Mouse (Mus musculus) brain, embryonic 14.5 days (tissue): ENCODE data around the gene Igfals. TPM values are rescaled to one million over a fixed set of nuclear protein-coding genes. Genes with fewer than 3 reads are reported as not detected.

Source experiments
- DNase-seq: peaks from one replicate; pipeline ENCODE4 v3.0.0-alpha.2; 2011; ENCODE audit warnings: low read depth
- CTCF ChIP-seq: fragments of 200-500 bp; IDR thresholded peaks from 2 replicates; pipeline ENCODE4 v1.5.1; 2012; ENCODE audit warnings: inconsistent platforms, mild to moderate bottlenecking, moderate library complexity, borderline replicate concordance; ENCODE audit not compliant: insufficient read depth, insufficient read length; ENCODE audit errors: extremely low read depth
- POLR2A ChIP-seq: fragments of 200-500 bp; IDR thresholded peaks from 2 replicates; pipeline ENCODE4 v1.6.1; 2012; ENCODE audit warnings: mild to moderate bottlenecking, inconsistent platforms, borderline replicate concordance; ENCODE audit not compliant: poor library complexity, insufficient read depth, insufficient read length, severe bottlenecking; ENCODE audit errors: extremely low read depth
- polyA plus RNA-seq: library from polyadenylated mRNA; depleted of rRNA; stranded (reverse); fragments of >200 nt; gene quantifications from 2 replicates; pipeline ENCODE4 v1.2.3, GENCODE M21; 2012; rRNA removed

Gene Igfals
- 0.14 TPM in 1 of 2 replicates, not detected in the other for polyA plus RNA-seq

DNA sequence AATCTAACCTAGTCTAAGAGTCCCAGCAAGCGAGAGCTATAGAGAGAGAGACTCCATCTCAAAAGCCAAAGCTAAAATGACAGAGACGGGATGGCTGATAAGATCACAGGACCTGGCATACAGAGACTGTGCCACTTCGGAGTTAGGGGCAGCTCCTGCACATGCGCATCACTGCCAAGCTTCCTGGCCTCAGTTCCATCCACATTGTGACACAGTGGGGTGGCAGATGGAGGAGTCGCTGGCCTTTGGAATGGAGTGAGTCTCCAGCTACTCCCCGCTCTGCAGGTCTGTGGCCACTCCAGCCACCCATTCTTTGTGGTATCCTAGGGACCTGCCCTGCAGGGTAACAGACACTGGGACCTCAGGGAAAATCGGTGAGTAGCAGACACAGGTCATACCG, at the start of gene Igfals:
TSS of gene Igfals (plus strand) at position 222 of the 400 bp plus-strand sequence.
- no peak for DNase-seq
- TF ChIP-seq CTCF (no peak), POLR2A (no peak)

DNA sequence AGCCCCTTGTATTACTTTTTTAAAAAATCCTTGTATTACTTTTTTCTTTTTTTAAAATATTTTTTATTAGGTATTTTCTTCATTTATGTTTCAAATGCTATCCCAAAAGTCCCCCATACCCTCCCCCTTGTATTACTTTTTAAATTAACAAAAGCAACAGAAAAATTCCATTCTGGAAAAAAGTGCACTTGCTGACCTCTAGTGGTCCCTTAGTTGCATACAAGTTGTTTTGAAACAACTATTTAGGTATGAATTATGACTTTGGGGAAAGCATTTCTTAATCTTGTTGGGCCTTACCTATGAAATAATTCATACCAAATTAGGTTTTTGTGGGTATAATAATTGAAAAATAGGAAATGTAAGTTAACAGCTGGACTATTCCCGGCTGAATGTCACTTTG, 48.3 kb upstream of the Igfals start:
- DNase-seq = peak; percentile 28
- TF ChIP-seq CTCF (no peak), POLR2A (no peak)

DNA sequence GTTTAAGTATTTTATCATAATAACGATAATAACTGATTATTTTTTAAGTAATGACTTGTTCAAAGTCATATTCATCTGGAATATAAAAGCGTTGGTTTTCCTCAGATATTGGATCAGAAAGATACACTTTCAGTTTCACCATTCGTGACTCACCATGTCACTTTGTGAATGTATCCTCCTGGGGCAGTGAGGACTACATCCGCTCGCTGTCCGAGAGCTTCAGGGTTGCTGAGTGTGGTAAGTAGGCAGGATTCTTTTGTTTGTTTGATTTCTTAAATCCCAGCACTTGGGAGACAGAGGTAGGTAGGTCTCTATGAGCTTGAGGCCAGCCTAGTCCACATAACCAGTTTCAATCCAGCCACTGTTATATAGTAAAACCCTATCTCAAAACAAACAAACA, 47.6 kb upstream of the Igfals start:
- TF ChIP-seq CTCF = no peak
- no peak for TF ChIP-seq POLR2A
- DNase-seq = no peak

DNA sequence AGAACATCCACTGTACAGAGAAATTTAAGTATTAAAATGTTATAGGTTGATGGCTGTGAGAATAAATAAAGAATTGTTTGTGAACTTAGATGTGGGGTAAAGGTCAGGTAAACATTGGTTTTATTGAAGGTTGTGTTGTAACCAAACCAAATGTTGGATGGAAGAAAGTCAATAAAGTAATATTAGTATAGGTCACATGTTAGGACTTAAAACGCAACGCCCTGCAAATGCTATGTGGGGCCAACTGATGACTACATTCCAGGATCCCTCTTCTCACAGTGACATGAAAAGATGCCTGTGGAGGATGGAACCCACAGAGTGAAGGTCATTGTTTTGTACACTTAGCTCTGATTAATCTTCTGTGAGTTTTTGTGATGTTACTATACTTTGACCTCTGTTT, 46.3 kb upstream of the Igfals start:
- no peak for TF ChIP-seq CTCF
- TF ChIP-seq POLR2A = no peak
- no peak for DNase-seq

DNA sequence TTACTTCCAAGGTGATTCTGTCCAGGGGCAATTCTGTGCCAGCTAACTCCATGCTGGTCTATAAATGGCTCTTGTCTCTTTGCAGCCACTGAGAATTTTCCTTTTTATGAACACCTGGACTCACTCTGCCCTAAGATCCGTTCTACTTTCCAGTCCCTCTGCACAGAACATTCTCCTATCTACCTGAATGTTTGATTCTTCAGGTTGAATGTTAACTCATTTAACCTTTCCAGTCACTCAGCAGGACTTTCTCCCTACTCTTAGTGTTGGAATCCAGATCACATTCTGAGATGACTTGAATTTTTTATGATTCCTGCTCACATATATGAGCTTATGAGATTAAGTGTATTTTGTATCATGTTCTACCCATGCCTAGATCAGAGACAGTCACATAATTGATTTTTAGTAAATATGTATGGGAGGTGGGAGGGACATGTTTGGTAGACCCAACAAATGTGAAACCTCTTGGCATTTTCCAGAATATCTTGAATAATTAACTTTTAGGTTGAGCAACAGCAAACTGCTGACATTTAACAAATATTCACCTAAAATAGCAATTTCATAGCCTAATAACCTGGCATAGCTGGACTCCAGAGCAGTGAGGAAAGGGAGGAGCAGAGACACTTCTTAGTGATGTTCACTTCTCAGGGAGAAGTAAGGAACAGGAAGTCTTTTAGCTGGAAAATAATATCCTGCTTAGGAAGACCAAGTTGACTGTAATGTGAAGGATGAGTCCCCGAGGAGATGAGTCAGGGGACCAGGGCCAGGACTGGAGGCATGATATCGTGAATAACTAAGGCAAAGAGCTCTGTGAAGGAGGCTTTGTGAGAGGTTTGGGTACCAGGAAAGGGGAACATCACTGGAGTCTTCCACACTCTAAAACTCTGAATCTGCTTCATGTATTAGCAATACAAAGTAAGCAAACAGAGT, 44.2 kb upstream of the Igfals start:
- no peak for DNase-seq
- TF ChIP-seq POLR2A (no peak), CTCF (no peak)

DNA sequence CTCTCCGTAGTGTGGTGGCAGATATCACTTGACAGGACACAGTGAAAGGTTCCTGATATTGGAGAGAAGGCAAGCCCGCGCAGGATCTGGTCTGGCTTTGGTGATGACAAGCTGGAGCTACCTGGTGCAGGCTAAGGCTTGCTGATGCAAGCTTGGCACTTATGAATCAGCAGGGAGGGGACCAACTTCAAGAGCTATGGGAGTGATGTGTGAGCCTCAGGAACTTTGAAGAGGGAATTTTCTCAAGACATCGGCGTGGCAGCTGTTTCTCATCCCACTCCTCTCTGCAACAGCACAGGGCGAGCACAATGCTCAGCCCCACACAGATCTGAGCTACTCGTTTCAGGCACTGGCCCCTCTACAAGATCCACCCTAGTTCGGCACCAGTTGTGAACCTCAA, 26.0 kb upstream of the Igfals start, which contains the start of gene Hagh:
TSS of gene Hagh (plus strand) at position 302 of the 400 bp plus-strand sequence.
- no peak for TF ChIP-seq POLR2A
- TF ChIP-seq CTCF = no peak
- no peak for DNase-seq

DNA sequence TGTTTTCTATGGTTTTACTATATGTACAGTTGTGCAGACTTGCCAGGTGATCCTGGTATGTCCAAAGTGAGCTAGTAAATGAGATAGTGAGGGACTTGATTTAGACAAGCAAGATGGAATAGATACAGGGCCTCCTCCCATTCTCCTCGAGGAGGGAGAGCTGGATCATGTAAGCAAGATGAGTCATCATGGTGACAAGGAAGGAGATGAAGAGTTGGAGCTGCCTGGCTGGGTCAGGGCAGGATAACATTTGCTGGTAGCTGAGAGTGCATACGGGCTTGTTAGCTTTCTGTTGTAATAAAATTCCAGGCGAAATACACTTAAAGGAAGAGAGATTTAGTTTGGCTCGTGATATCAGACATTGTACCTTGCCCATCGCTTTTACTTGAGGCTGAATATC, 25.5 kb upstream of the Igfals start:
- DNase-seq = no peak
- TF ChIP-seq CTCF = no peak
- no peak for TF ChIP-seq POLR2A

DNA sequence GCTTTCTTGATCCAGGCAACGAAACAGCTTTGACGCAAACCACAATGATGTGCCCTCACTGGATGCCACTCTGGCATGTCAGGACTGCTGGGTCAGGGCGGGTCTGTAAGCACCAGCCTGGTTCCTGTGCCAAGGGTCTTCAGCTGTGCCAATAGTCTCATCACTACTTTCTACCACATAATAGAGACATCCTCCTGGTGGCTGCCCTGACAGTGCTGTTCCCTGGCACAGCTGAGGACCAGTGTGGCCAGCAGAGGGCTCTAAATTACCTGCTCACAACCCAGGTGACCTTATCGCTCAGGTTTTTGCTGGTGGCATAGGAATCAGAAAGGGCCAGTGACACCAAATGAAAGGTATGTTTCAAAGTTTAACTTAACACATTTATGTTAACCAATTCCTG, 24.7 kb upstream of the Igfals start:
- TF ChIP-seq CTCF (peak; percentile 20; the same call in 1 of the 2 replicates), POLR2A (no peak)
- DNase-seq = no peak

DNA sequence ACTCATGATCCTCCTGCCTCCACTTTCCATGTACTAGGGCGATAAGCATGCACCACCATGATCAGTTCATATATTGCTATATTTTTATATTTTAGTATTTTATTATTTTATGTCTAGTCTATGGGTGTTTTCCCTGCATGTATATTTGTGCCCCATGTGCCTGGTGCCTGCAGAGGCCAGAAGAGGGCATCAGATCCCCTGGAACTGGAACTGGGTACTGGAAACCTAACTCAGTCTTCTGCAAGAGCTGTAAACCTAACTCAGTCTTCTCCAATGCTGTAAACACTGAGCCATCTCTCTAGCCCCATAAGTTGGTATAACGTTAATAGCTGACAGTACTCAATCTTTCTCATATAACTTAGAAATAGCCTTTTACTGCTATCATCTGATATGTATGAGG, 23.2 kb upstream of the Igfals start:
- no peak for TF ChIP-seq POLR2A
- no peak for TF ChIP-seq CTCF
- DNase-seq = no peak

DNA sequence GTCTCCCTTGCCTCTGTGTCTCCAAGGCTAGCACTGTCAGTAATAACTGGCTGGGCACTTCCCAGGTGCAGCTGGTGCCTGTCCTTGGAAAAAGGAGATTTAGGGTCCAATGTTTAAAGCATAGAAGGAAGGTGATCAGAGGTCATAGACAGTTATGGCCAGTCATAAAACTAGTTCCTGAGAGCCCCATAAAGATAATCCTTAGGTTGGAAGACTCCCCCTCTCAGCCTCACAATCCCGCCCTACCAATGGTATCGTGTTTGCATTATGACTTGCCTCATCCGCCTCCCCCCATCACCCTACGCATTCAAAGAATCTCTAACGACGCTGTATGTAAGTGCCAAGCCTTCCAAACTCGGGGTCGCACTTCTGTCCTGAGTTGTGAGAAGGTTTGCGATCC, 21.3 kb upstream of the Igfals start:
- TF ChIP-seq POLR2A = no peak
- no peak for TF ChIP-seq CTCF
- DNase-seq = no peak

DNA sequence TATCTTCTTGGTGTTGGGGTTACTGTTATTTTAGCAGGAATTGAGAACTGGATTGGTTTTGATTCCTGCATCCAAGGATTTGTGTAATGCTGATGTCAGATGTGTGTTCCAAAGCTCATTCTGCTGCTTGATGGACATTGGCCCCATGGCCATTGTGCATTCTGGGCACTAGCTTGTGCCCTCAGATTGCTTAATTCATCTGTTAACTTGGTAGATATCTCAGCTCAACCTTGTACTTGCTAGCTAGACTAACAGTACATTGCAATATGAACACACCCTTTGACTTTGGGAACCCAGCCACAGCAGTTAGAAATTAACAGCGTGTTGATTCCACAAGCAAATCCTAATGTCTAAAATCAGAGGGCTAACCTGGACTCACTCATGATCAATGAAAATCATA, 18.4 kb upstream of the Igfals start:
- no peak for DNase-seq
- no peak for TF ChIP-seq POLR2A
- no peak for TF ChIP-seq CTCF

DNA sequence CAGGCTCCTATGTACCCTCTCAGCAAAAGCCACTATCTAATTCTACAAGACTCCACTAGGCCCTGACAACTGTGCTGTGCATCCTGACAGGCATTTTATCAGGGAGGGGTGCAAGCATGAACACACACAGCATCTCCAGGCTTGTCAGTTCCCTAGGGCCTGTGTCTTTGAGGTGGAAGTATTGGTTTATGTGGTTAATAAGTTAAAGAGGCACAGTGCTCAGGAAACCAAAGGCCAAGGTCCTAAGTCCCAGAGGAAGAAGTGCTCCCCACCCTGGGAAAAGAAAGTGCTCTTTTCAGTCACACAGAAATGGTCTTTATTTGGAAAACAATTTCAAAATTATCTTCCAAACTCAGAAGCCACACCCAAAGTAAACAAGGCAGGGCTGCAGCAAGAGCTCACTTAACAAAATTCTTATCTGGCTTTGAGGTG, 17.2 kb upstream of the Igfals start:
- no peak for DNase-seq
- no peak for TF ChIP-seq CTCF
- TF ChIP-seq POLR2A = no peak

DNA sequence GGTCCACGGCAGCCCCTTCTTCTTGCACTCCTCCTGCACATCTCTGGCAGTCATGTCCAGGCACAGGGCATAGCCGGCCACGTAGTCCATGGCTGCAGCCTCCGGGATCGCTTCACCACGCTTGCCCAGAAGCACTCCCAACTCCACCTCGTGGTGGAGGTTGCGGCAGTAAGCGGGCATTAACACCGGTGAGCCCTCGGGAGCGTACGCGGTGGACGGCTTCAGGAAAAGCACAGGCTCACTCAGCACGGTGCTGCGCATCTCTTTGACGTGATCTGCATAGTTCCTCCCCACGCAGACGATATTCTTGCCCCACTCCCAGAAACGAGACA, 16.1 kb upstream of the Igfals start:
- DNase-seq = no peak
- TF ChIP-seq CTCF (peak; percentile 41; the same call in 1 of the 2 replicates), POLR2A (no peak)
